Mouse (Mus musculus) ES-Bruce4 (cell line): Measurements from ENCODE around the gene Mast1.

Experiments used
- CTCF ChIP-seq: IDR thresholded peaks from one replicate; pipeline ENCODE4 v1.8.1; 2011; ENCODE audit warnings: low read depth, low read length
- POLR2A ChIP-seq: IDR thresholded peaks from one replicate; pipeline ENCODE4 v1.8.1; 2011; ENCODE audit warnings: low read length; ENCODE audit not compliant: insufficient read depth

DNA sequence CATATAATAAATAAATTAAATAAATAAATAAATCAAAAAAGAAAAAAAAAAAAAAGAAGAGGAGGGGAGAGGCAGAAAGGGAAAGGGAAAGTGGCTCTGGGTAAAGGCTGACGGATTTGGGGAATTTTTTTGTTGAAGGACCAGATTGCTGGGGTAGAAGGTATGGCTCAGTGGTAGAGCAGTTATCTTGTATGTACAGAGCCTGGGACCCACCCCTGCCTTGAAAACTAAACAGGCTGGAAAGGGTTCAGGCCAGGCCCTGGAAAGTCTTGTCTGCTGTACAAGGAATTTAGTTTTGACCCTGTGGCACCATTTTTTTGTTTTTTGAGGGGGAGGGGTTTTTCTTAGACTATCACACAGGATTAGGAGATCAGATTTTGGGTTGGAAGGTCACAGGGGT, 58.2 kb downstream of the Mast1 start:
- TF ChIP-seq POLR2A (no peak), CTCF (no peak)
